Mouse (Mus musculus) liver, adult 2 months (tissue): ENCODE results near the gene Zfp511.

Source experiments
- CTCF ChIP-seq: fragments of 200-500 bp; IDR thresholded peaks from 2 replicates; pipeline ENCODE4 v1.5.1; 2011; ENCODE audit warnings: low read depth, low read length, control low read depth
- POLR2A ChIP-seq: fragments of 200-500 bp; IDR thresholded peaks from 2 replicates; pipeline ENCODE4 v1.6.1; 2011; ENCODE audit warnings: low read length, control low read depth; ENCODE audit not compliant: insufficient read depth; ENCODE audit errors: extremely low read depth

- TF ChIP-seq CTCF (no peak), POLR2A (no peak)
Measured at GRCm38 (mm10) chr7:140036281-140037170, at the start of gene Zfp511, which contains the start of gene Tubgcp2.
